Mouse (Mus musculus) olfactory bulb, adult 2 months (tissue): ENCODE measurements around the gene Gm3435.
"Not testable (repeated sequence)": the region's sequence is repeated elsewhere in the genome, so short reads cannot be mapped to it uniquely, and the experiment has no call there.

Source experiments
- CTCF ChIP-seq: fragments of 200-500 bp; IDR thresholded peaks from 2 replicates; pipeline ENCODE4 v1.5.1; 2012; ENCODE audit warnings: low read depth, mild to moderate bottlenecking, low read length, moderate library complexity; ENCODE audit not compliant: insufficient read depth
- POLR2A ChIP-seq: fragments of 200-500 bp; IDR thresholded peaks from 2 replicates; pipeline ENCODE4 v1.6.1; 2012; ENCODE audit warnings: mild to moderate bottlenecking, low read depth, low read length, moderate library complexity; ENCODE audit not compliant: insufficient read depth

- not testable (repeated sequence) for TF ChIP-seq POLR2A, CTCF
Observed at GRCm38 (mm10) chr17:15000047-15000446, 9.9 kb upstream of the Gm3435 start.
